Mouse (Mus musculus) limb, embryonic 10.5 days (tissue): ENCODE measurements around the gene Fam57b. TPM values are rescaled to one million over a fixed set of nuclear protein-coding genes. Genes with fewer than 3 reads are reported as not detected.
A peak's percentile ranks its signal among the peaks of the same experiment; 100 is the strongest.
"Not testable (repeated sequence)": the region's sequence is repeated elsewhere in the genome, so short reads cannot be mapped to it uniquely, and the experiment has no call there.

ENCODE experiments used
- DNase-seq: peaks from one replicate; pipeline ENCODE4 v3.0.0-alpha.2; 2017; ENCODE audit warnings: low spot score
- H3K27ac ChIP-seq: fragments of 300-500 bp; sonication (generic); 2 replicates; pipeline ENCODE4 v1.5.1; 2016; ENCODE audit warnings: mild to moderate bottlenecking
- H3K27me3 ChIP-seq: fragments of 300-500 bp; sonication (generic); 2 replicates; pipeline ENCODE4 v1.6.1; 2016; ENCODE audit warnings: low read depth, mild to moderate bottlenecking; ENCODE audit not compliant: poor library complexity, severe bottlenecking
- H3K36me3 ChIP-seq: fragments of 300-500 bp; sonication (generic); 2 replicates; pipeline ENCODE4 v1.6.1; 2016; ENCODE audit warnings: mild to moderate bottlenecking, moderate library complexity
- H3K4me1 ChIP-seq: fragments of 300-500 bp; sonication (generic); 2 replicates; pipeline ENCODE4 v1.6.1; 2016
- H3K4me3 ChIP-seq: fragments of 300-500 bp; sonication (generic); 2 replicates; pipeline ENCODE4 v1.5.1; 2016; ENCODE audit warnings: mild to moderate bottlenecking, moderate library complexity
- H3K9me3 ChIP-seq: fragments of 300-500 bp; sonication (generic); replicated peaks from 2 replicates; pipeline ENCODE4 v1.6.1; 2016; ENCODE audit warnings: mild to moderate bottlenecking
- WGBS: fragments of 180-500 bp; shearing (Covaris S2); methylation state at CpG from one replicate; pipeline ENCODE4 v1.1.7; 2016; 5-methylcytosine and 5-hydroxymethylcytosine counted together
- polyA plus RNA-seq: library from polyadenylated mRNA; unstranded; fragments of >200 nt; fragmentation: Nextera tagmentation; extraction: Ambion mirVana; gene quantifications from 2 replicates; pipeline ENCODE4 v1.2.1, GENCODE M21; 2016

Fam57b gene
- polyA plus RNA-seq, 1 experiment from 2014 or later: 0.21 TPM

GRCm38 (mm10) chr7:126766201-126766600 is 31.3 kb upstream of the Fam57b start, which contains the start of gene Gdpd3:
Gdpd3 (plus strand) TSS chr7:126766334.
- 92% methylated on average over 16 of the region's 16 CpGs for WGBS
- H3K27ac ChIP-seq: no peak within 1 kb of the TSS
- DNase-seq: no peak
- peaks cover 96% of the 10 kb centered on the region for H3K36me3 ChIP-seq
- H3K4me3 ChIP-seq: no peak within 1 kb of the TSS
- H3K9me3 ChIP-seq: no peaks in the 10 kb centered on the region
- no peaks in the 10 kb centered on the region for H3K27me3 ChIP-seq
- H3K4me1 ChIP-seq: peaks cover 19% of the 10 kb centered on the region

GRCm38 (mm10) chr7:126767001-126767400 is 30.5 kb upstream of the Fam57b start:
- H3K4me1 ChIP-seq: peaks cover 12% of the 10 kb centered on the region
- H3K27me3 ChIP-seq: no peaks in the 10 kb centered on the region
- H3K36me3 ChIP-seq: peaks cover 96% of the 10 kb centered on the region
- H3K9me3 ChIP-seq: no peaks in the 10 kb centered on the region
- H3K4me3 ChIP-seq: no peak overlapping the region
- DNase-seq: no peak
- H3K27ac ChIP-seq: no peak overlapping the region
- WGBS: 91% methylated on average over 8 of the region's 8 CpGs

- Histone ChIP-seq H3K27me3 (no peaks in the 10 kb centered on the region), H3K4me1 (peaks cover 5% of the 10 kb centered on the region), H3K27ac (no peak overlapping the region), H3K9me3 (no peaks in the 10 kb centered on the region), H3K4me3 (no peak overlapping the region), H3K36me3 (peaks cover 79% of the 10 kb centered on the region)
- no peak for DNase-seq
- 88% methylated on average over 12 of the region's 12 CpGs for WGBS
These were observed 26.7 kb upstream of the Fam57b start for GRCm38 (mm10) chr7:126770784-126771183.

DNA sequence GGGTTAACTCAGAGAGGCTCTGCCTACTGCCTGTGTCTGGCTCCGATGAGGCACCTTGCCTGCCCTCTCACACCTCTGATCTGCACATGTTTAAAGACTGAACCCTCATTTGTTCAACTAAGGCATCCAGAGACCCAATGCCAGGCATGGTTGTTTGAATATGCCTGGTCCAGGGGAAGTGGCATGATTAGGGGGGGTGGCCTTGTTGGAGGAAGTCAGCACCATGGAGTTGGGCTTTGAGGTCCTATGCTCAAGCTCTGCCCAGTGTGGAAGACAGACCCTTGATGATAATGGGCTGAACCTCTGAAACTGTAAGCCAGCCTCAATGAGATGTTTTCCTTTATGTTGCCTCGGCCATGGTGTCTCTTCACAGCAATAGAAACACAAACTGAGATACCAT is 24.1 kb upstream of the Fam57b start:
- DNase-seq: no peak
- peaks cover 57% of the 10 kb centered on the region for H3K36me3 ChIP-seq
- no peaks in the 10 kb centered on the region for H3K9me3 ChIP-seq
- no peak overlapping the region for H3K27ac ChIP-seq
- no peak overlapping the region for H3K4me3 ChIP-seq
- H3K4me1 ChIP-seq: peaks cover 30% of the 10 kb centered on the region
- 65% methylated on average over 2 of the region's 2 CpGs for WGBS
- no peaks in the 10 kb centered on the region for H3K27me3 ChIP-seq

DNA sequence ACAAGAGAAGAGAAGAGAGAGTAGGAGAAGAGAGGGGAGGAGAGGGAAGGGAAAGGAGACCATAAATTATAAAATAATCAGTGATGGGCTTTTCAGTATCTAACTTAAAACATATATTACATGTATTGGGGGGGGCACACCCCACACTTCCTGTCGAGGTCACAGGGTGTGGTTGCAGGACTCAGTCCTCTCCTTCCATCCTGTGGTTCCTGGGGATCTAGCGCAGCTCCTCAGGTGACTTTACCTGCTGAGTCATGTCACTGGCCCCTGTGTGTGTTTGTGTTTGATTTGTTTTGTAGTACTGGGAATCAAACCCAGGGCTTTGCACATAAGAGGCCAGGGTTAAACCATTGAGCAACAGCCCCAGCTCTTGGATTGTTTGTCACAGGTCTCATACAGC is 23.0 kb upstream of the Fam57b start:
- 81% methylated on average over 2 of the region's 2 CpGs for WGBS
- DNase-seq: no peak
- Histone ChIP-seq H3K27ac (no peak overlapping the region), H3K4me1 (peaks cover 34% of the 10 kb centered on the region), H3K9me3 (no peaks in the 10 kb centered on the region), H3K4me3 (no peak overlapping the region), H3K36me3 (peaks cover 53% of the 10 kb centered on the region), H3K27me3 (no peaks in the 10 kb centered on the region)

DNA sequence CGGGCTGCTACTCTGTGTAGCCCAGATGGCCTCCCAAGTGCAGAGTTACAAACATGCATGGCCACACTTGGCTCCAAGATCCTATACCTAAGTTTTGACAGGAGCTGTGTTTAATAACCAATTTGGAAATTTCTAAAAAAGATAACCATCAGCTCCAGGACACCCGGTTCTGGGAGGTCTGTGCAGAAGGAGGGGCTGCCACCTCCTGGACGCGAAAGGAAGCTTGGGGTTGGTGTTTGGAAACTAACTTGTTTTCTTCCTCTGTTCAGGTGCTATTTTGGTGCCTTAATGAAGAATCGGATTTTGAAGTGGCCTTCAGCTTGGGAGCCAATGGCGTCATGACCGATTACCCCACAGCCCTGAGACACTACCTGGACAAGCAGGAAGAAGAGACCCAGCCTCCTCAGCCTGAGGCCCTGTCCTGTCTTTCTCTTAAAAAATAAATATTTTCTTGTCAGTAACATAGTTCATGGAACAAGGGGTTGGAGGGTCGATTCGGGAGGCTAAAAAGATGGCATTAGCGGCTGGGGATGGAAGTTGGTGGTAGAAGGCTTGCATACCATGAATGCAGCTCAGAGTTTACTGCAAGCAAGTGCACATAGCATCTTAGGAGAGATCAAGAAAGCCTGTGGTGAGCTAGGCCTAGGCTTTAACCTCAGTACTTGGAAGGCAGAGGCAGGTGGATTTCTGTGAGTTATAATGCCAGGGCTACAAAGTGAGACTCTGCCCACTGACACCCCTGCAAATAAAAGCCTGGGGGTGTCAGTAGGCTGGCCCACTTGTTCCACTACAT is 22.1 kb upstream of the Fam57b start:
- H3K27me3 ChIP-seq: no peaks in the 10 kb centered on the region
- WGBS: 89% methylated on average over 10 of the region's 10 CpGs
- H3K36me3 ChIP-seq: peaks cover 44% of the 10 kb centered on the region
- H3K4me3 ChIP-seq: peak overlapping the region; percentile 88; the same call in 1 of the 2 replicates
- peaks cover 43% of the 10 kb centered on the region for H3K4me1 ChIP-seq
- peak overlapping the region; percentile 96 for H3K27ac ChIP-seq
- no peak for DNase-seq
- H3K9me3 ChIP-seq: no peaks in the 10 kb centered on the region

GRCm38 (mm10) chr7:126775978-126776234 is 21.6 kb upstream of the Fam57b start:
- Histone ChIP-seq H3K4me1 (peaks cover 48% of the 10 kb centered on the region), H3K27me3 (no peaks in the 10 kb centered on the region), H3K36me3 (peaks cover 39% of the 10 kb centered on the region), H3K27ac (peak overlapping the region; percentile 96), H3K4me3 (peak overlapping the region; percentile 88), H3K9me3 (no peaks in the 10 kb centered on the region)
- 67% methylated on average over 3 of the region's 3 CpGs for WGBS
- no peak for DNase-seq

DNA sequence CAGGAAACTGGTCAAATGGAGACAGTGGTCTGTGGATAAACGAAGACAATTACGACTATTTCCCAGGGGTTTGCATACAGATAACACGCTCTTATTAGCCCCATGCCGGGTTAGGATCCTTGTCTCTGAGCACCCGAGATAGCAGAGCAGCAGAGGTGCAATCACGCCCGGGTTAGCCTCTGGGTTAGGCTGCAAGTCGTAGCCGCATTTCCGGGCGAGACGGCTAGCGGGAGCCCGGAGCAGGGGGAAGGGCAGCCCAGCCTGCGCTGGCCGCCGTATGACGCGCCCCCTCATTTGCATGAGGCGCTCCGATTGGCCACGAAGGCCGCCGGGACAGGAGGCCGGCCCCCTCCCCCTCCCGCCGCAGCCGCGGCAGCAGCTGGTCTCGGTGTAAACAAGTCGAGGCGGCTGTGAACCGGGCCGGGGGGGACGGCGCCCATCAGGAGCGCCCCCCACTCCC is 20.8 kb upstream of the Fam57b start, which contains the start of gene Ypel3:
Gene Ypel3 (plus strand): TSS at position 358 of the 460 bp plus-strand sequence.
- H3K27me3 ChIP-seq: no peaks in the 10 kb centered on the region
- H3K9me3 ChIP-seq: no peaks in the 10 kb centered on the region
- H3K27ac ChIP-seq: peak within 1 kb of the TSS; percentile 96
- H3K36me3 ChIP-seq: peaks cover 33% of the 10 kb centered on the region
- DNase-seq: peak; percentile 93
- peak within 1 kb of the TSS; percentile 88 for H3K4me3 ChIP-seq
- H3K4me1 ChIP-seq: peaks cover 55% of the 10 kb centered on the region
- WGBS: under 1% methylated on average over 36 of the region's 37 CpGs

- H3K9me3 ChIP-seq: no peaks in the 10 kb centered on the region
- H3K4me1 ChIP-seq: peaks cover 63% of the 10 kb centered on the region
- H3K4me3 ChIP-seq: peak overlapping the region; percentile 88
- peaks cover 26% of the 10 kb centered on the region for H3K36me3 ChIP-seq
- 47% methylated on average over 10 of the region's 10 CpGs for WGBS
- DNase-seq: no peak
- peak overlapping the region; percentile 96 for H3K27ac ChIP-seq
- no peaks in the 10 kb centered on the region for H3K27me3 ChIP-seq
These were observed 20.0 kb upstream of the Fam57b start for GRCm38 (mm10) chr7:126777476-126777875.

DNA sequence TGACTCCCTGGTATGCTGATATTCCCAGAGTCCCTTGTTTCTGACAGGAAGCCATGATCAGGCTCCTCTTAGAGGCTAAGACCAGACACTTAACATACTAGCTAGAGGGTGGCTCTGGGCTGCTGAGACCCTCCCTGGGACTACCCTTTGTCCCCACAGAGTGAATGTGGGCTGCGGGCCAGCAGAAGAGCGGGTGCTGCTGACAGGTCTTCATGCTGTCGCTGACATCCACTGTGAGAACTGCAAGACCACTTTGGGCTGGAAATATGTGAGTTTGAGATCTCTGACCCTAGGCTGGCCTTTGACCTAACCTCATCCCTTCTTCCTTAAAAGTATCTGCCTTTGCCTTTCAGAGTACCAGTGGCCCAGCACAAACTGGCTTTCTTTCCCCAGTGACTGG is 19.3 kb upstream of the Fam57b start:
- H3K36me3 ChIP-seq: peaks cover 26% of the 10 kb centered on the region
- H3K27ac ChIP-seq: peak overlapping the region; percentile 96; the same call in 1 of the 2 replicates
- no peaks in the 10 kb centered on the region for H3K9me3 ChIP-seq
- H3K4me3 ChIP-seq: peak overlapping the region; percentile 88; the same call in 1 of the 2 replicates
- peaks cover 70% of the 10 kb centered on the region for H3K4me1 ChIP-seq
- WGBS: 88% methylated on average over 3 of the region's 3 CpGs
- H3K27me3 ChIP-seq: no peaks in the 10 kb centered on the region
- DNase-seq: no peak

DNA sequence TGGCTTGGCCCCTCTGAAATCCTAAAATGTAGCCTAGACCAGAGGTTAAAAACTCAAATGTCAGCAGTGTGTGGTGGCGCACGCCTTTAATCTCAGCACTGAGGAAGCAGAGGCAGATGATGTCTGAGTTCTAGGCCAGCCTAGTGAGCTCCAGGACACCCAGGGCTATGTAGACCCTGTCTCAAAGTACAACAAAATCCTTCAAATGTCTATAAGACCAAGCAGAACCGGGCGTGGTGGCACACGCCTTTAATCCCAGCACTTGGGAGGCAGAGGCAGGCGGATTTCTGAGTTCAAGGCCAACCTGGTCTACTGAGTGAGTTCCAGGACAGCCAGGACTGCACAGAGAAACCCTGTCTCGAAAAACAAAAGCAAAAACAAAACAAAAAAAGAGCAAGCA is 18.4 kb upstream of the Fam57b start:
- H3K4me1 ChIP-seq: peaks cover 71% of the 10 kb centered on the region
- DNase-seq, H3K27me3 ChIP-seq, H3K27ac ChIP-seq, H3K9me3 ChIP-seq, H3K4me3 ChIP-seq: not testable (repeated sequence)
- peaks cover 28% of the 10 kb centered on the region for H3K36me3 ChIP-seq
- WGBS: 90% methylated on average over 7 of the region's 7 CpGs

- H3K27ac ChIP-seq: peak overlapping the region; percentile 82
- no peaks in the 10 kb centered on the region for H3K9me3 ChIP-seq
- under 1% methylated on average over 21 of the region's 21 CpGs for WGBS
- H3K4me1 ChIP-seq: peaks cover 71% of the 10 kb centered on the region
- H3K36me3 ChIP-seq: peaks cover 39% of the 10 kb centered on the region
- H3K4me3 ChIP-seq: peak overlapping the region; percentile 57
- DNase-seq: peak; percentile 97
- H3K27me3 ChIP-seq: no peaks in the 10 kb centered on the region
These were observed 17.2 kb upstream of the Fam57b start for GRCm38 (mm10) chr7:126779983-126780970.
